Mouse (Mus musculus) small intestine, adult 2 months (tissue): Measurements from ENCODE around the gene Cd3e.

Experiments used
- CTCF ChIP-seq: fragments of 200-500 bp; IDR thresholded peaks from 2 replicates; pipeline ENCODE4 v1.5.1; 2012; ENCODE audit warnings: low read depth, mild to moderate bottlenecking, control low read depth, inconsistent platforms, low read length, moderate library complexity, mixed read lengths; ENCODE audit not compliant: insufficient replicate concordance, insufficient read length; ENCODE audit errors: extremely low read depth
- POLR2A ChIP-seq: fragments of 200-500 bp; IDR thresholded peaks from 2 replicates; pipeline ENCODE4 v1.6.1; 2012; ENCODE audit warnings: low read depth, mild to moderate bottlenecking, control low read depth, inconsistent platforms, low read length, moderate library complexity

DNA sequence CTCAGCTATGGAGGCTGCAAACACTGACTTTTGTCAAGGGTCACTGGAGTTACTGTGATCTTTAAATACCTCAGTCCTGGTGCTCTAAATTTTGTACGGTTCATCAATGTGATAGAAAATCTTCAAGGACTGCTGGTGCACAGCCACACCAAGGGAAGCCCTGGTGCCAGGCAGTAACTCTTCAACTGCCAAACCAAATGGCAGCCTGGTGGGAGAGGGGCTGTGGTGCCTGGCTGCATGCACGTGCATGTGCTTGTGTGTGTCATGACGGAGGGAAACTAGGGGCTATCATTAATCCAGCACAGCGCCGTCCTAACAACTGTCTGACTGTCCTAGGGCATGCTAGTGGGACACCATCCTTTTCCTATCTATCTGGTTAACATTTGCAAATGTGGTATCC lies 9.7 kb downstream of the Cd3e start:
- TF ChIP-seq CTCF (no peak), POLR2A (no peak)
